Mouse (Mus musculus) G1E-ER4 (cell line): ENCODE results near the gene Abracl. TPM values are rescaled to one million over a fixed set of nuclear protein-coding genes. Genes with fewer than 3 reads are reported as not detected.

ENCODE experiments used
- GATA1 ChIP-seq: IDR thresholded peaks from one replicate; pipeline ENCODE4 v1.8.0; 2012; ENCODE audit warnings: low read length, inconsistent platforms
- polyA plus RNA-seq: library from polyadenylated mRNA; stranded (reverse); fragments of >175 nt; gene quantifications from 2 replicates; pipeline ENCODE4 v1.2.3, GENCODE M21; 2012

The Abracl gene
- 19.5 and 25.8 TPM in 2 replicates for polyA plus RNA-seq

GRCm38 (mm10) chr10:18022741-18023347, at the start of gene Abracl:
Gene Abracl (minus strand): TSS chr10:18023288.
- TF ChIP-seq GATA1: no peak

- TF ChIP-seq GATA1: no peak
Observed at GRCm38 (mm10) chr10:18072871-18073270, 49.8 kb upstream of the Abracl start.

- no peak for TF ChIP-seq GATA1
Observed at GRCm38 (mm10) chr10:18070616-18071015, 47.5 kb upstream of the Abracl start.

- no peak for TF ChIP-seq GATA1
Observed at GRCm38 (mm10) chr10:18070144-18070543, 47.1 kb upstream of the Abracl start.

- no peak for TF ChIP-seq GATA1
Observed at GRCm38 (mm10) chr10:18069576-18069975, 46.5 kb upstream of the Abracl start.

GRCm38 (mm10) chr10:18068880-18069279, 45.8 kb upstream of the Abracl start:
- TF ChIP-seq GATA1: no peak

- TF ChIP-seq GATA1: no peak
Observed at GRCm38 (mm10) chr10:18067761-18068446, 44.8 kb upstream of the Abracl start.

GRCm38 (mm10) chr10:18066031-18066439, 42.9 kb upstream of the Abracl start:
- TF ChIP-seq GATA1: no peak

GRCm38 (mm10) chr10:18064606-18065228, 41.6 kb upstream of the Abracl start:
- no peak for TF ChIP-seq GATA1

- TF ChIP-seq GATA1: no peak
Observed at GRCm38 (mm10) chr10:18061533-18061932, 38.4 kb upstream of the Abracl start.

GRCm38 (mm10) chr10:18060778-18061177, 37.7 kb upstream of the Abracl start:
- TF ChIP-seq GATA1: no peak

GRCm38 (mm10) chr10:18059807-18060206, 36.7 kb upstream of the Abracl start:
- TF ChIP-seq GATA1: no peak

GRCm38 (mm10) chr10:18058681-18059338, 35.7 kb upstream of the Abracl start:
- TF ChIP-seq GATA1: no peak

- no peak for TF ChIP-seq GATA1
Observed at GRCm38 (mm10) chr10:18056391-18056745, 33.3 kb upstream of the Abracl start.

- TF ChIP-seq GATA1: no peak
Observed at GRCm38 (mm10) chr10:18055696-18056390, 32.8 kb upstream of the Abracl start, which contains the start of gene Reps1. Gene Reps1 (plus strand): TSS chr10:18055861.

- TF ChIP-seq GATA1: no peak
Observed at GRCm38 (mm10) chr10:18055009-18055695, 32.1 kb upstream of the Abracl start.
